Mouse (Mus musculus): ENCODE results near the gene Cux2. TPM values are rescaled to one million over a fixed set of nuclear protein-coding genes. Genes with fewer than 3 reads are reported as not detected.

Gene Cux2
- total RNA-seq, 2 experiments from 2014 or later: 0.22 to 0.25 TPM

GRCm38 (mm10) chr5:121968416-121968815, 81.5 kb downstream of the Cux2 start:
- ATAC-seq (ENCODE audit: poor library complexity, severe bottlenecking): no peak

- no peak for ATAC-seq (ENCODE audit: poor library complexity, severe bottlenecking)
Measured at GRCm38 (mm10) chr5:121967520-121967919, 82.4 kb downstream of the Cux2 start.

GRCm38 (mm10) chr5:121966940-121967339, 83.0 kb downstream of the Cux2 start:
- no peak for ATAC-seq (ENCODE audit: poor library complexity, severe bottlenecking)

GRCm38 (mm10) chr5:121962974-121963373, 86.9 kb downstream of the Cux2 start:
- ATAC-seq (ENCODE audit: poor library complexity, severe bottlenecking): no peak

- no peak for ATAC-seq (ENCODE audit: poor library complexity, severe bottlenecking)
Measured at GRCm38 (mm10) chr5:121962359-121962758, 87.5 kb downstream of the Cux2 start.

GRCm38 (mm10) chr5:121961256-121961655, 88.6 kb downstream of the Cux2 start:
- ATAC-seq (ENCODE audit: poor library complexity, severe bottlenecking): no peak

GRCm38 (mm10) chr5:121959688-121960087, 90.2 kb downstream of the Cux2 start:
- no peak for ATAC-seq (ENCODE audit: poor library complexity, severe bottlenecking)

- no peak for ATAC-seq (ENCODE audit: poor library complexity, severe bottlenecking)
Measured at GRCm38 (mm10) chr5:121958551-121958950, 91.4 kb downstream of the Cux2 start.

- no peak for ATAC-seq (ENCODE audit: poor library complexity, severe bottlenecking)
Measured at GRCm38 (mm10) chr5:121955806-121956205, 94.1 kb downstream of the Cux2 start.

GRCm38 (mm10) chr5:121950175-121950574, 99.7 kb downstream of the Cux2 start:
- ATAC-seq (ENCODE audit: poor library complexity, severe bottlenecking): no peak

GRCm38 (mm10) chr5:121949050-121949443, 100.9 kb downstream of the Cux2 start:
- ATAC-seq (ENCODE audit: poor library complexity, severe bottlenecking): no peak

GRCm38 (mm10) chr5:121948302-121949049, 101.4 kb downstream of the Cux2 start:
- no peak for ATAC-seq (ENCODE audit: poor library complexity, severe bottlenecking)

- ATAC-seq (ENCODE audit: poor library complexity, severe bottlenecking): no peak
Measured at GRCm38 (mm10) chr5:121946657-121947245, 103.2 kb downstream of the Cux2 start.

- ATAC-seq (ENCODE audit: poor library complexity, severe bottlenecking): 0 out of 2 replicates have a peak, but pooled peaks have one; percentile 52
Measured at GRCm38 (mm10) chr5:121945819-121946218, 104.1 kb downstream of the Cux2 start.

GRCm38 (mm10) chr5:121944021-121944790, 105.7 kb downstream of the Cux2 start:
- no peak for ATAC-seq (ENCODE audit: poor library complexity, severe bottlenecking)

- ATAC-seq (ENCODE audit: poor library complexity, severe bottlenecking): peak; percentile 60; the same call in 1 of the 2 replicates
Measured at GRCm38 (mm10) chr5:121943472-121943871, 106.4 kb downstream of the Cux2 start.

- ATAC-seq (ENCODE audit: poor library complexity, severe bottlenecking): no peak
Measured at GRCm38 (mm10) chr5:121938065-121938849, 111.6 kb downstream of the Cux2 start.

GRCm38 (mm10) chr5:121930261-121930660, 119.6 kb downstream of the Cux2 start:
- no peak for ATAC-seq (ENCODE audit: poor library complexity, severe bottlenecking)

- ATAC-seq (ENCODE audit: poor library complexity, severe bottlenecking): no peak
Measured at GRCm38 (mm10) chr5:121928362-121929000, 121.4 kb downstream of the Cux2 start.

GRCm38 (mm10) chr5:121926543-121926814, 123.4 kb downstream of the Cux2 start:
- ATAC-seq (ENCODE audit: poor library complexity, severe bottlenecking): no peak
